In genomic region chr2:145612937-145613336, GRCm38 (mm10) we compare ENCODE assay signal across 11 mouse cellular contexts.
DNase-seq lines count a peak whose midpoint lies in the region; ATAC-seq and TF ChIP-seq lines count a peak whose summit lies in the region.
"Had no signal": no experiment of that assay in that cellular context is flagged by ENCODE, and none has a peak within 500 bp of the region (broad histone marks: within the 10 kb centered on the region; RNA-seq: fewer than 3 reads in every experiment).

No protein-coding gene starts in this region.

- H3K4me2 ChIP-seq in intestine, postnatal 0 days (replicated peaks; ENCODE audit: low read depth), result no peak overlapping the region
- no peak overlapping the region for H3K4me2 ChIP-seq in intestine, embryonic 15.5 days (replicated peaks)
- H3K4me2 ChIP-seq in CH12.LX (ENCODE audit: insufficient read depth, low read depth, poor library complexity, severe bottlenecking), result no peak overlapping the region
- H3K4me2 ChIP-seq: limb, embryonic 13.5 days had no signal

- no peak for ATAC-seq in intestine, postnatal 0 days
- no peak for ATAC-seq in intestine, embryonic 15.5 days
- ATAC-seq: activated CD4-positive, CD25-positive, alpha-beta regulatory T cell, adult 4 months; intestine, embryonic 16.5 days had no signal

- H3K4me1 ChIP-seq in intestine, postnatal 0 days (replicated peaks; ENCODE audit: control insufficient read depth, insufficient read depth, low read length), result no peaks in the 10 kb centered on the region
- H3K4me1 ChIP-seq in intestine, embryonic 15.5 days (replicated peaks), result no peaks in the 10 kb centered on the region
- H3K4me1 ChIP-seq in CH12.LX (ENCODE audit: control insufficient read depth in 1 of 2, insufficient read depth in 2 of 2), result peaks cover 3 to 8% of the 10 kb centered on the region in 2 experiments; a peak in 3 of 4 replicates
- peaks cover 29% of the 10 kb centered on the region for H3K4me1 ChIP-seq in limb, embryonic 10.5 days

- TF ChIP-seq EP300 in CH12.LX (IDR thresholded peaks at IDR 0.05; ENCODE audit: low read length), result no peak

- H3K27me3 ChIP-seq in intestine, postnatal 0 days (replicated peaks; ENCODE audit: control insufficient read depth, insufficient read depth, low read length), result no peaks in the 10 kb centered on the region
- H3K27me3 ChIP-seq in intestine, embryonic 15.5 days (replicated peaks), result no peaks in the 10 kb centered on the region
- H3K27me3 ChIP-seq in CH12.LX (replicated peaks), result peaks cover 11% of the 10 kb centered on the region
- H3K27me3 ChIP-seq in limb, embryonic 10.5 days (ENCODE audit: low read depth, poor library complexity, severe bottlenecking), result no peaks in the 10 kb centered on the region
- H3K27me3 ChIP-seq: limb, embryonic 13.5 days had no signal

- no peaks in the 10 kb centered on the region for H3K79me2 ChIP-seq in CH12.LX (replicated peaks; ENCODE audit: control insufficient read depth, extremely low read depth, insufficient read depth, poor library complexity, severe bottlenecking)

- dilution Hi-C loops in CH12.LX (cut with MboI; ENCODE audit: extremely low pct_ligation_motif_present, extremely low pct_unique_long_range_greater_than_20kb, low sequenced_read_pairs), result no loop called here

- TF ChIP-seq POLR2A in CH12.LX (IDR thresholded peaks at IDR 0.05; ENCODE audit: low read depth, low read length), result no peak

- peak; percentile 61 for TF ChIP-seq CTCF in intestine, postnatal 0 days (IDR thresholded peaks at IDR 0.05; ENCODE audit: low read depth)
- peak; percentile 57 to 62 for TF ChIP-seq CTCF in CH12.LX (conservative IDR thresholded peaks at IDR 0.05 in 1 of 2, IDR thresholded peaks at IDR 0.05 in 1 of 2; ENCODE audit: low read depth in 2 of 2, low read length in 2 of 2)

- 66% methylated on average over 8 of the region's 8 CpGs for WGBS in intestine, postnatal 0 days
- 70% methylated on average over 8 of the region's 8 CpGs for WGBS in intestine, embryonic 15.5 days
- 67% methylated on average over 8 of the region's 8 CpGs for WGBS in limb, embryonic 10.5 days

- no peaks in the 10 kb centered on the region for H3K9me3 ChIP-seq in intestine, postnatal 0 days (ENCODE audit: control insufficient read depth)
- no peaks in the 10 kb centered on the region for H3K9me3 ChIP-seq in intestine, embryonic 15.5 days
- H3K9me3 ChIP-seq in CH12.LX (replicated peaks; ENCODE audit: low read length), result no peaks in the 10 kb centered on the region
- no peaks in the 10 kb centered on the region for H3K9me3 ChIP-seq in limb, embryonic 10.5 days (replicated peaks)
- H3K9me3 ChIP-seq: limb, embryonic 13.5 days had no signal

- DNase-seq in CH12.LX (ENCODE audit: extremely low read depth) (peak; percentile 26), R1 (ENCODE audit: low read depth, low spot score) (peak; percentile 76)
- peak; percentile 45 for DNase-seq in limb, embryonic 10.5 days (ENCODE audit: low spot score)
- no peak for DNase-seq in neural tube, embryonic 10.5 days (ENCODE audit: extremely low spot score, low spot score)
- DNase-seq in thymus, postnatal 36 days, result no peak
- DNase-seq in frontal cortex, postnatal 10 days (ENCODE audit: low spot score in 2 of 2), result no peak

- no peak overlapping the region for H3K27ac ChIP-seq in intestine, postnatal 0 days (ENCODE audit: low read depth, low read length)
- no peak overlapping the region for H3K27ac ChIP-seq in intestine, embryonic 15.5 days
- H3K27ac ChIP-seq in CH12.LX (ENCODE audit: insufficient read depth, low read depth), result no peak overlapping the region
- H3K27ac ChIP-seq in limb, embryonic 10.5 days, result no peak overlapping the region
- H3K27ac ChIP-seq: limb, embryonic 13.5 days had no signal

- H3K4me3 ChIP-seq in intestine, postnatal 0 days (ENCODE audit: low read depth, low read length), result no peak overlapping the region
- no peak overlapping the region for H3K4me3 ChIP-seq in intestine, embryonic 15.5 days (replicated peaks)
- H3K4me3 ChIP-seq in CH12.LX (replicated peaks in 1 of 3; ENCODE audit: low read depth in 2 of 3, low read length in 2 of 3, poor library complexity in 1 of 3), result no peak overlapping the region
- no peak overlapping the region for H3K4me3 ChIP-seq in limb, embryonic 10.5 days
- H3K4me3 ChIP-seq: limb, embryonic 13.5 days had no signal

- no peaks in the 10 kb centered on the region for H3K36me3 ChIP-seq in intestine, postnatal 0 days (ENCODE audit: control insufficient read depth, insufficient read depth)
- H3K36me3 ChIP-seq in intestine, embryonic 15.5 days, result no peaks in the 10 kb centered on the region
- no peaks in the 10 kb centered on the region for H3K36me3 ChIP-seq in CH12.LX (replicated peaks in 1 of 2; ENCODE audit: control insufficient read depth in 1 of 2, insufficient read depth in 1 of 2, low read length in 1 of 2)
- H3K36me3 ChIP-seq in limb, embryonic 10.5 days, result no peaks in the 10 kb centered on the region
- H3K36me3 ChIP-seq: limb, embryonic 13.5 days had no signal

- no peak overlapping the region for H3K9ac ChIP-seq in intestine, postnatal 0 days (ENCODE audit: low read depth, low read length)
- no peak overlapping the region for H3K9ac ChIP-seq in intestine, embryonic 15.5 days
- no peak overlapping the region for H3K9ac ChIP-seq in CH12.LX (ENCODE audit: insufficient read depth, low read depth)
- H3K9ac ChIP-seq: limb, embryonic 13.5 days had no signal

- in situ Hi-C loops in CH12.LX (cut with MboI; ENCODE audit: low pct_ligation_motif_present, low pct_unique_long_range_greater_than_20kb, low sequenced_read_pairs), result no loop called here

- TF ChIP-seq RAD21 in CH12.LX (IDR thresholded peaks at IDR 0.05; ENCODE audit: low read depth, low read length), result no peak

TF ChIP-seq in CH12.LX, 34 proteins besides CTCF, POLR2A, EP300 and RAD21:
- TF ChIP-seq UBTF (IDR thresholded peaks at IDR 0.05; ENCODE audit: low read depth, low read length) (no peak), JUND (conservative IDR thresholded peaks at IDR 0.05; ENCODE audit: low read depth, low read length) (no peak), IRF4 (IDR thresholded peaks at IDR 0.05; ENCODE audit: low read depth, low read length) (no peak), CHD1 (IDR thresholded peaks at IDR 0.05; ENCODE audit: low read depth, low read length) (no peak), MAX (IDR thresholded peaks at IDR 0.05; ENCODE audit: low read length) (no peak), BHLHE40 (IDR thresholded peaks at IDR 0.05; ENCODE audit: low read depth, low read length) (no peak), TCF12 (IDR thresholded peaks at IDR 0.05; ENCODE audit: low read depth, low read length) (no peak), ELF1 (IDR thresholded peaks at IDR 0.05; ENCODE audit: low read depth, low read length) (no peak), RCOR1 (conservative IDR thresholded peaks at IDR 0.05; ENCODE audit: low read depth, low read length) (no peak), MEF2A (IDR thresholded peaks at IDR 0.05; ENCODE audit: borderline replicate concordance, low read depth, low read length) (no peak), SMC3 (IDR thresholded peaks at IDR 0.05; ENCODE audit: low read depth, low read length) (no peak), NRF1 (IDR thresholded peaks at IDR 0.05; ENCODE audit: low read depth, low read length) (no peak)

Comparison
In these comparisons a context has a peak if more than half of its experiments do, and no peak if none do; other contexts are left out.
1. DNase-seq: peak in CH12.LX (single experiment), R1 (single experiment) and limb, embryonic 10.5 days (single experiment); none in neural tube, embryonic 10.5 days (single experiment), thymus, postnatal 36 days (0 of 2) and frontal cortex, postnatal 10 days (0 of 2).